Mouse (Mus musculus) lung, embryonic 14.5 days (tissue): ENCODE measurements around the gene Sec13. TPM values are rescaled to one million over a fixed set of nuclear protein-coding genes. Genes with fewer than 3 reads are reported as not detected.
A peak's percentile ranks its signal among the peaks of the same experiment; 100 is the strongest.
"Not testable (repeated sequence)": the region's sequence is repeated elsewhere in the genome, so short reads cannot be mapped to it uniquely, and the experiment has no call there.

Source experiments
- ATAC-seq: fragments of 200-750 bp; cut with Nextera tagmentation; 2 replicates; pipeline ENCODE4 v1.8.0; 2017; ENCODE audit warnings: mild to moderate bottlenecking, moderate TSS enrichment, moderate library complexity; ENCODE audit not compliant: insufficient read depth
- DNase-seq: peaks from one replicate; pipeline ENCODE4 v3.0.0-alpha.2; 2015
- H3K27ac ChIP-seq: fragments of 300-500 bp; sonication (generic); 2 replicates; pipeline ENCODE4 v1.5.1; 2014; ENCODE audit warnings: low read depth, mild to moderate bottlenecking, moderate library complexity
- H3K27me3 ChIP-seq: fragments of 300-500 bp; sonication (generic); 2 replicates; pipeline ENCODE4 v1.6.1; 2014; ENCODE audit warnings: low read length, control low read depth; ENCODE audit not compliant: insufficient read depth
- H3K36me3 ChIP-seq: fragments of 300-500 bp; sonication (generic); 2 replicates; pipeline ENCODE4 v1.6.1; 2014; ENCODE audit warnings: control low read depth; ENCODE audit not compliant: insufficient read depth
- H3K4me1 ChIP-seq: fragments of 300-500 bp; sonication (generic); 2 replicates; pipeline ENCODE4 v1.6.1; 2014; ENCODE audit warnings: antibody characterized with exemption, control low read depth; ENCODE audit not compliant: insufficient read depth
- H3K4me2 ChIP-seq: fragments of 300-500 bp; sonication (generic); 2 replicates; pipeline ENCODE4 v1.6.1; 2014; ENCODE audit warnings: mild to moderate bottlenecking
- H3K4me3 ChIP-seq: fragments of 300-500 bp; sonication (generic); 2 replicates; pipeline ENCODE4 v1.5.1; 2014; ENCODE audit warnings: low read depth, low read length
- H3K9ac ChIP-seq: fragments of 300-500 bp; sonication (generic); 2 replicates; pipeline ENCODE4 v1.6.1; 2014
- H3K9me3 ChIP-seq: fragments of 300-500 bp; sonication (generic); 2 replicates; pipeline ENCODE4 v1.6.1; 2016; ENCODE audit warnings: low read depth, low read length, control low read depth
- CTCF ChIP-seq: IDR thresholded peaks from 2 replicates; pipeline ENCODE4 v1.5.1; 2016; ENCODE audit warnings: antibody characterized with exemption, low read depth
- WGBS: fragments of 180-500 bp; shearing (Covaris S2); extraction: QIAGEN DNeasy Blood & Tissue Kit; methylation state at CpG from one replicate; pipeline ENCODE4 v1.1.7; 2014; 5-methylcytosine and 5-hydroxymethylcytosine counted together
- polyA plus RNA-seq: library from polyadenylated mRNA; unstranded; fragments of >200 nt; fragmentation: Nextera tagmentation; extraction: Ambion mirVana; gene quantifications from 2 replicates; pipeline ENCODE4 v1.2.1, GENCODE M21; 2014

The Sec13 gene
- polyA plus RNA-seq, 1 experiment from 2014 or later: 295 TPM

GRCm38 (mm10) chr6:113714276-113714675, 26.3 kb downstream of the Sec13 start:
- Histone ChIP-seq H3K36me3 (peaks cover 91% of the 10 kb centered on the region), H3K27ac (no peak overlapping the region), H3K4me3 (no peak overlapping the region), H3K27me3 (no peaks in the 10 kb centered on the region), H3K9me3 (no peaks in the 10 kb centered on the region), H3K9ac (no peak overlapping the region), H3K4me1 (no peaks in the 10 kb centered on the region), H3K4me2 (no peak overlapping the region)
- TF ChIP-seq CTCF: no peak
- DNase-seq: no peak
- ATAC-seq: no peak
- 91% methylated on average over 2 of the region's 2 CpGs for WGBS

DNA sequence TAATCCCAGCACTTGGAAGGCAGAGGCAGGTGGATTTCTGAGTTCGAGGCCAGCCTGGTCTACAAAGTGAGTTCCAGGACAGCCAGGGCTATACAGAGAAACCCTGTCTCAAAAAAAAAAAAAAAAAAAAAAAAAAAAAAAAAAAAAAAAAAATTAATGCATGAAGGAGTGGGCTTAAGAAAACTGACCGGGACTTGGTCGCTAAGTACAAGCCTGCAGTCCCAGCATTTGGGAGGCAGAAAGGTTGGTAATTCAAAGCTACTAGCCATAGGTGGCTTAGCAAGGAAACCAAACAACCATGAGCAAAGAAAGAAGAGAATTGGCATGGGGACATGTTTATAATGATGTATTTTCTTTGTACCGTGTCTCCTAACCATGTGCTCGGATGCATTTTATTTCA, 27.2 kb downstream of the Sec13 start:
- H3K27ac ChIP-seq, H3K4me1 ChIP-seq, ATAC-seq, H3K4me2 ChIP-seq, H3K9me3 ChIP-seq, DNase-seq, H3K4me3 ChIP-seq, H3K27me3 ChIP-seq, H3K9ac ChIP-seq: not testable (repeated sequence)
- peaks cover 96% of the 10 kb centered on the region for H3K36me3 ChIP-seq
- WGBS: 88% methylated on average over 5 of the region's 5 CpGs

- Histone ChIP-seq H3K27me3 (no peaks in the 10 kb centered on the region), H3K4me1 (no peaks in the 10 kb centered on the region), H3K9me3 (no peaks in the 10 kb centered on the region), H3K9ac (no peak overlapping the region), H3K36me3 (peaks cover 98% of the 10 kb centered on the region), H3K4me3 (no peak overlapping the region), H3K4me2 (no peak overlapping the region), H3K27ac (no peak overlapping the region)
- DNase-seq (no peak), ATAC-seq (no peak)
- 90% methylated on average over 3 of the region's 3 CpGs for WGBS
- TF ChIP-seq CTCF: no peak
Observed at GRCm38 (mm10) chr6:113712718-113713117, 27.8 kb downstream of the Sec13 start.

- H3K4me1 ChIP-seq: peaks cover 5% of the 10 kb centered on the region; the same call in 1 of the 2 replicates
- ATAC-seq (no peak; the same call in 1 of the 2 replicates), DNase-seq (peak; percentile 72)
- H3K4me2 ChIP-seq: peak overlapping the region; percentile 96
- H3K27ac ChIP-seq: peak overlapping the region; percentile 89
- H3K9ac ChIP-seq: peak overlapping the region; percentile 80
- no peaks in the 10 kb centered on the region for H3K9me3 ChIP-seq
- under 1% methylated on average over 95 of the region's 113 CpGs for WGBS
- H3K36me3 ChIP-seq: peaks cover 26% of the 10 kb centered on the region
- H3K4me3 ChIP-seq: peak overlapping the region; percentile 93
- no peaks in the 10 kb centered on the region for H3K27me3 ChIP-seq
- no peak for TF ChIP-seq CTCF
Observed at GRCm38 (mm10) chr6:113697222-113698205, 43.0 kb downstream of the Sec13 start.

DNA sequence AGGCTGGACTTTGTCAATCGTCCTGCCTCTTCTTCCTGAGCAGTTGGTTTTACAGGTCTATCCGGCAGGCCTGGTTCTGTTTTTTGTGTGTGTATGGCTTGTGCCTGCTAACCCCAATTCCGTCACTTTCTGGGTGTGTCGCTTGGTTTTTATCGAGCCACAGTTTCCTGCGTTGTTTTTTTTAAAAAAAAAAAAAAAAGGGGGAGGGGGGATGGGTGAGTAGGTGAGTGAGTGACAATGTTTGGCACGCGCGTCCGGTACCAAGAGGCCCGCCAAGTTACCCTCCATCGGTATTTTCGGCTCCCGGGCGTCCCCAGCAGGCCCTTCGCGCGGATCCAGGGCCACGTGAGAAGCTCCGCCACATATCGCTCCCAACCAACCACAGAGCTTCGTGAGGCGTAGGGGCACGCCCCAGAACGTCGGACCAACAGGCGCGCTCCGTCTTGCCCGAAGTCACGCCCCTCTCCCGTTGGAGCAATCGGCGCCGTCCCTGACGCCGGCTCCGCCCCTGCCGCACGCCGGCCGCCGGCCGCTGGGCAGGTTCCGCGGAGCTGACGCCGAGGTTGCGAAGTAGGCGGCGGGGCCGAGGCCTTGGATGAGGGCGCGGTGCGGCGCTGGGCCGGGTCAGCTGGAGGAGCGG, 43.8 kb downstream of the Sec13 start, which contains the start of gene Tatdn2:
Gene Tatdn2, plus strand, starts transcription at position 469 of the 640 bp plus-strand sequence.
- Histone ChIP-seq H3K4me1 (peaks cover 5% of the 10 kb centered on the region; the same call in 1 of the 2 replicates), H3K4me2 (peak within 1 kb of the TSS; percentile 96), H3K27me3 (no peaks in the 10 kb centered on the region), H3K4me3 (peak within 1 kb of the TSS; percentile 93), H3K9ac (peak within 1 kb of the TSS; percentile 80), H3K36me3 (peaks cover 18% of the 10 kb centered on the region), H3K27ac (peak within 1 kb of the TSS; percentile 89), H3K9me3 (no peaks in the 10 kb centered on the region)
- DNase-seq (peak; percentile 98), ATAC-seq (peak; percentile 99)
- no peak; the same call in 1 of the 2 replicates for TF ChIP-seq CTCF
- under 1% methylated on average over 51 of the region's 58 CpGs for WGBS

DNA sequence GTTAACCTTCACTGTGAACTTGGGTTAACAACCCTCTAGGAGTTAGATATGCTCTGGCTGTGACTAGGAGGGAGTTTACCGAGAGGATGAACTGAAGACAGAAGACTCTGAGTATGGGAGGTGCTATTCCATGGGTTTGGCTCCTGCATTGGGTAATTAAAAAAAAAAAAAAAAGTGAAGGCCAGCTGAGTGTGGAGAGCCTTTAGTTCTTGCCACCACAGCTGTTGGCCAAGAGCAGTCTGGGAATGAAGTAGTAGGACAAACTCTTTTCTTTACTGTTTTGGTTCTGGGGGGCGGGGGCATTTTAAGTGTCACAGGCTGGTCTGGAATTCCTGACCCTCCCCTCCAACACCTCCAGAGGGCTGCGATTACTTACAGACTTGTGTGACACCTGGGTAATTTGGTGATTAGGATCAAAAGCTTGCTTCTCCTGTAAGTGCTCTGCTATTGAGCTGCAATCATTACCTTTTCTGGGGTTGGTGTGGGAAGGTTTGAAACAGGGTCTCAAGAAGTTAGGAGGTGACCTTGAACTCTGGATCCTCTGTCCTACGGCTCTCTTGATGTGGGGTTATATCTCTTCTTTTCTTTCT, 44.7 kb downstream of the Sec13 start:
- Histone ChIP-seq H3K27me3 (no peaks in the 10 kb centered on the region), H3K4me1 (peaks cover 6% of the 10 kb centered on the region; the same call in 1 of the 2 replicates), H3K36me3 (peaks cover 12% of the 10 kb centered on the region), H3K27ac (peak overlapping the region; percentile 86), H3K4me2 (peak overlapping the region; percentile 64), H3K4me3 (peak overlapping the region; percentile 93), H3K9ac (0 out of 2 replicates have a peak overlapping the region, but pooled peaks have one; percentile 26), H3K9me3 (no peaks in the 10 kb centered on the region)
- TF ChIP-seq CTCF: no peak
- ATAC-seq: no peak
- no peak for DNase-seq
- WGBS: 40% methylated on average over 4 of the region's 4 CpGs
